Mouse (Mus musculus) neural tube, embryonic 15.5 days (tissue): Measurements from ENCODE around the gene Fam117a. TPM values are rescaled to one million over a fixed set of nuclear protein-coding genes. Genes with fewer than 3 reads are reported as not detected.

ENCODE experiments used
- ATAC-seq: fragments of 200-750 bp; cut with Nextera tagmentation; 2 replicates; pipeline ENCODE4 v1.8.0; 2017; ENCODE audit warnings: mild to moderate bottlenecking, moderate TSS enrichment, moderate library complexity; ENCODE audit not compliant: low FRiP score
- H3K27ac ChIP-seq: fragments of 300-500 bp; sonication (generic); replicated peaks from 2 replicates; pipeline ENCODE4 v1.5.1; 2015; ENCODE audit warnings: mild to moderate bottlenecking, inconsistent platforms
- H3K27me3 ChIP-seq: fragments of 300-500 bp; sonication (generic); replicated peaks from 2 replicates; pipeline ENCODE4 v1.6.1; 2015; ENCODE audit warnings: inconsistent platforms
- H3K36me3 ChIP-seq: fragments of 300-500 bp; sonication (generic); 2 replicates; pipeline ENCODE4 v1.6.1; 2015; ENCODE audit warnings: inconsistent platforms
- H3K4me1 ChIP-seq: fragments of 300-500 bp; sonication (generic); 2 replicates; pipeline ENCODE4 v1.6.1; 2015; ENCODE audit warnings: inconsistent platforms
- H3K4me2 ChIP-seq: fragments of 300-500 bp; sonication (generic); 2 replicates; pipeline ENCODE4 v1.6.1; 2015; ENCODE audit warnings: inconsistent platforms, mild to moderate bottlenecking, moderate library complexity
- H3K4me3 ChIP-seq: fragments of 300-500 bp; sonication (generic); replicated peaks from 2 replicates; pipeline ENCODE4 v1.5.1; 2015; ENCODE audit warnings: mild to moderate bottlenecking, inconsistent platforms
- H3K9ac ChIP-seq: fragments of 300-500 bp; sonication (generic); replicated peaks from 2 replicates; pipeline ENCODE4 v1.6.1; 2015; ENCODE audit warnings: mild to moderate bottlenecking, inconsistent platforms
- H3K9me3 ChIP-seq: fragments of 300-500 bp; sonication (generic); replicated peaks from 2 replicates; pipeline ENCODE4 v1.6.1; 2016; ENCODE audit warnings: inconsistent platforms
- WGBS: fragments of 180-500 bp; shearing (Covaris S2); methylation state at CpG from one replicate; pipeline ENCODE4 v1.1.7; 2015; ENCODE audit warnings: mixed read lengths; 5-methylcytosine and 5-hydroxymethylcytosine counted together
- polyA plus RNA-seq: library from polyadenylated mRNA; unstranded; fragments of >200 nt; fragmentation: Nextera tagmentation; extraction: Ambion mirVana; gene quantifications from 2 replicates; pipeline ENCODE4 v1.2.1, GENCODE M21; 2015

The Fam117a gene
- polyA plus RNA-seq, 1 experiment from 2014 or later, result 2.4 TPM

- no peaks in the 10 kb centered on the region for H3K36me3 ChIP-seq
- no peak overlapping the region for H3K4me3 ChIP-seq
- peaks cover 13% of the 10 kb centered on the region; the same call in 1 of the 2 replicates for H3K4me1 ChIP-seq
- ATAC-seq, result no peak
- H3K27ac ChIP-seq, result peak overlapping the region; percentile 51; the same call in 1 of the 2 replicates
- H3K27me3 ChIP-seq, result no peaks in the 10 kb centered on the region
- 81% methylated on average over 8 of the region's 8 CpGs for WGBS
- no peaks in the 10 kb centered on the region for H3K9me3 ChIP-seq
- H3K4me2 ChIP-seq, result no peak overlapping the region
- no peak overlapping the region for H3K9ac ChIP-seq
Observed at GRCm38 (mm10) chr11:95367011-95367735, 30.4 kb downstream of the Fam117a start.

GRCm38 (mm10) chr11:95368231-95368823 is 31.5 kb downstream of the Fam117a start:
- no peaks in the 10 kb centered on the region for H3K36me3 ChIP-seq
- WGBS, result 90% methylated on average over 8 of the region's 8 CpGs
- no peak overlapping the region for H3K4me3 ChIP-seq
- ATAC-seq, result no peak
- H3K9me3 ChIP-seq, result no peaks in the 10 kb centered on the region
- H3K27ac ChIP-seq, result no peak overlapping the region
- no peak overlapping the region for H3K9ac ChIP-seq
- H3K27me3 ChIP-seq, result no peaks in the 10 kb centered on the region
- H3K4me2 ChIP-seq, result no peak overlapping the region
- H3K4me1 ChIP-seq, result peaks cover 13% of the 10 kb centered on the region; the same call in 1 of the 2 replicates

GRCm38 (mm10) chr11:95368871-95369270 is 32.1 kb downstream of the Fam117a start:
- no peak for ATAC-seq
- peaks cover 13% of the 10 kb centered on the region; the same call in 1 of the 2 replicates for H3K4me1 ChIP-seq
- WGBS, result 86% methylated on average over 4 of the region's 4 CpGs
- H3K9me3 ChIP-seq, result no peaks in the 10 kb centered on the region
- no peak overlapping the region for H3K4me3 ChIP-seq
- no peak overlapping the region for H3K27ac ChIP-seq
- no peak overlapping the region for H3K4me2 ChIP-seq
- H3K36me3 ChIP-seq, result no peaks in the 10 kb centered on the region
- no peaks in the 10 kb centered on the region for H3K27me3 ChIP-seq
- H3K9ac ChIP-seq, result no peak overlapping the region

- 73% methylated on average over 15 of the region's 15 CpGs for WGBS
- peaks cover 12% of the 10 kb centered on the region; the same call in 1 of the 2 replicates for H3K4me1 ChIP-seq
- no peaks in the 10 kb centered on the region for H3K36me3 ChIP-seq
- H3K9me3 ChIP-seq, result no peaks in the 10 kb centered on the region
- no peak overlapping the region for H3K9ac ChIP-seq
- no peaks in the 10 kb centered on the region for H3K27me3 ChIP-seq
- no peak for ATAC-seq
- 0 out of 2 replicates have a peak overlapping the region, but pooled peaks have one; percentile 6 for H3K27ac ChIP-seq
- no peak overlapping the region for H3K4me2 ChIP-seq
- H3K4me3 ChIP-seq, result no peak overlapping the region
Observed at GRCm38 (mm10) chr11:95369964-95370890, 33.4 kb downstream of the Fam117a start.

- Histone ChIP-seq H3K36me3 (no peaks in the 10 kb centered on the region), H3K9ac (no peak overlapping the region), H3K4me3 (no peak overlapping the region), H3K4me1 (0 out of 2 replicates have a peak, but pooled peaks cover 6% of the 10 kb centered on the region), H3K27me3 (no peaks in the 10 kb centered on the region), H3K27ac (no peak overlapping the region), H3K9me3 (no peaks in the 10 kb centered on the region), H3K4me2 (no peak overlapping the region)
- no peak for ATAC-seq
- WGBS, result 92% methylated on average over 7 of the region's 7 CpGs
Observed at GRCm38 (mm10) chr11:95371182-95371581, 34.4 kb downstream of the Fam117a start.

- no peak overlapping the region for H3K27ac ChIP-seq
- H3K4me2 ChIP-seq, result no peak overlapping the region
- H3K4me3 ChIP-seq, result no peak overlapping the region
- ATAC-seq, result no peak
- WGBS, result 96% methylated on average over 9 of the region's 9 CpGs
- no peaks in the 10 kb centered on the region; the same call in none of the 2 replicates for H3K36me3 ChIP-seq
- no peaks in the 10 kb centered on the region for H3K4me1 ChIP-seq
- no peak overlapping the region for H3K9ac ChIP-seq
- H3K9me3 ChIP-seq, result no peaks in the 10 kb centered on the region
- H3K27me3 ChIP-seq, result no peaks in the 10 kb centered on the region
Observed at GRCm38 (mm10) chr11:95378926-95379325, 42.1 kb downstream of the Fam117a start.

GRCm38 (mm10) chr11:95379552-95379951 is 42.7 kb downstream of the Fam117a start:
- no peak overlapping the region for H3K4me2 ChIP-seq
- H3K27me3 ChIP-seq, result no peaks in the 10 kb centered on the region
- H3K9me3 ChIP-seq, result no peaks in the 10 kb centered on the region
- WGBS, result 84% methylated on average over 5 of the region's 5 CpGs
- H3K36me3 ChIP-seq, result no peaks in the 10 kb centered on the region; the same call in none of the 2 replicates
- H3K4me1 ChIP-seq, result peaks cover 3% of the 10 kb centered on the region; the same call in 1 of the 2 replicates
- no peak for ATAC-seq
- H3K4me3 ChIP-seq, result no peak overlapping the region
- H3K9ac ChIP-seq, result no peak overlapping the region
- H3K27ac ChIP-seq, result no peak overlapping the region

- H3K27ac ChIP-seq, result no peak overlapping the region
- WGBS, result 95% methylated on average over 7 of the region's 7 CpGs
- H3K27me3 ChIP-seq, result no peaks in the 10 kb centered on the region
- H3K4me1 ChIP-seq, result peaks cover 8% of the 10 kb centered on the region
- no peak for ATAC-seq
- no peak overlapping the region for H3K4me2 ChIP-seq
- H3K9ac ChIP-seq, result no peak overlapping the region
- H3K4me3 ChIP-seq, result no peak overlapping the region
- no peaks in the 10 kb centered on the region; the same call in none of the 2 replicates for H3K36me3 ChIP-seq
- no peaks in the 10 kb centered on the region for H3K9me3 ChIP-seq
Observed at GRCm38 (mm10) chr11:95380711-95381110, 43.9 kb downstream of the Fam117a start.

- 86% methylated on average over 1 of the region's 1 CpGs for WGBS
- ATAC-seq, result no peak
- no peak overlapping the region for H3K27ac ChIP-seq
- no peaks in the 10 kb centered on the region; the same call in none of the 2 replicates for H3K36me3 ChIP-seq
- H3K4me1 ChIP-seq, result peaks cover 12% of the 10 kb centered on the region
- H3K9me3 ChIP-seq, result no peaks in the 10 kb centered on the region
- no peak overlapping the region for H3K4me3 ChIP-seq
- H3K9ac ChIP-seq, result no peak overlapping the region
- no peak overlapping the region for H3K4me2 ChIP-seq
- H3K27me3 ChIP-seq, result no peaks in the 10 kb centered on the region
Observed at GRCm38 (mm10) chr11:95381146-95381545, 44.3 kb downstream of the Fam117a start.

GRCm38 (mm10) chr11:95383331-95383986 is 46.6 kb downstream of the Fam117a start:
- WGBS, result 95% methylated on average over 5 of the region's 5 CpGs
- Histone ChIP-seq H3K27ac (no peak overlapping the region), H3K4me1 (peaks cover 21% of the 10 kb centered on the region), H3K9ac (no peak overlapping the region), H3K4me3 (no peak overlapping the region), H3K36me3 (peaks cover 18% of the 10 kb centered on the region), H3K9me3 (no peaks in the 10 kb centered on the region), H3K4me2 (no peak overlapping the region), H3K27me3 (no peaks in the 10 kb centered on the region)
- no peak for ATAC-seq

GRCm38 (mm10) chr11:95384004-95384318 is 47.1 kb downstream of the Fam117a start:
- H3K27me3 ChIP-seq, result no peaks in the 10 kb centered on the region
- no peak for ATAC-seq
- peak overlapping the region; percentile 95 for H3K4me3 ChIP-seq
- 43% methylated on average over 9 of the region's 9 CpGs for WGBS
- H3K27ac ChIP-seq, result peak overlapping the region; percentile 61; the same call in 1 of the 2 replicates
- peak overlapping the region; percentile 54 for H3K4me2 ChIP-seq
- 0 out of 2 replicates have a peak overlapping the region, but pooled peaks have one; percentile 20 for H3K9ac ChIP-seq
- no peaks in the 10 kb centered on the region for H3K9me3 ChIP-seq
- H3K36me3 ChIP-seq, result peaks cover 23% of the 10 kb centered on the region
- H3K4me1 ChIP-seq, result peaks cover 21% of the 10 kb centered on the region
